Mouse (Mus musculus) layer of hippocampus, adult 18-20 months (tissue): ENCODE measurements around the gene Cdca8. TPM values are rescaled to one million over a fixed set of nuclear protein-coding genes. Genes with fewer than 3 reads are reported as not detected.

ENCODE experiments used
- DNase-seq, 2 experiments: peaks; one replicate each; pipeline ENCODE4 v3.0.0; 2022; ENCODE audit warnings: low spot score in 2 of 2
- total RNA-seq, 2 experiments: library from RNA; stranded (reverse); gene quantifications; 2 replicates each; pipeline ENCODE4 v1.2.3; 2021

Cdca8 gene
- total RNA-seq, 2 experiments from 2014 or later = 1.3 to 1.8 TPM

GRCm38 (mm10) chr4:124957284-124957683, 18.2 kb upstream of the Cdca8 start:
- DNase-seq = no peak

GRCm38 (mm10) chr4:124953546-124953945, 14.4 kb upstream of the Cdca8 start:
- DNase-seq = no peak

- DNase-seq = no peak
Measured at GRCm38 (mm10) chr4:124951036-124951433, 11.9 kb upstream of the Cdca8 start.

- no peak for DNase-seq
Measured at GRCm38 (mm10) chr4:124950181-124951035, 11.3 kb upstream of the Cdca8 start.

- DNase-seq = no peak
Measured at GRCm38 (mm10) chr4:124949488-124949887, 10.4 kb upstream of the Cdca8 start.

GRCm38 (mm10) chr4:124944961-124945360, 5.8 kb upstream of the Cdca8 start:
- DNase-seq = no peak

GRCm38 (mm10) chr4:124943781-124944180, 4.7 kb upstream of the Cdca8 start:
- no peak for DNase-seq

GRCm38 (mm10) chr4:124943022-124943421, 3.9 kb upstream of the Cdca8 start:
- DNase-seq = peak; percentile 56 to 88

GRCm38 (mm10) chr4:124936613-124937471, 2.3 kb downstream of the Cdca8 start, which contains the start of gene 9930104L06Rik:
Gene 9930104L06Rik (plus strand): TSS chr4:124937048.
- peak; percentile 94 to 98 for DNase-seq

GRCm38 (mm10) chr4:124928102-124928501, 11.0 kb downstream of the Cdca8 start:
- DNase-seq = no peak

- peak in 1 of 2 experiments; percentile 35 for DNase-seq
Measured at GRCm38 (mm10) chr4:124905971-124906822, 32.9 kb downstream of the Cdca8 start.

- no peak for DNase-seq
Measured at GRCm38 (mm10) chr4:124905417-124905816, 33.7 kb downstream of the Cdca8 start.

GRCm38 (mm10) chr4:124899906-124900305, 39.2 kb downstream of the Cdca8 start:
- DNase-seq = no peak

GRCm38 (mm10) chr4:124898428-124898827, 40.7 kb downstream of the Cdca8 start:
- no peak for DNase-seq

- DNase-seq = peak in 1 of 2 experiments; percentile 43
Measured at GRCm38 (mm10) chr4:124894508-124895428, 44.3 kb downstream of the Cdca8 start.

- DNase-seq = no peak
Measured at GRCm38 (mm10) chr4:124893769-124894168, 45.3 kb downstream of the Cdca8 start.

GRCm38 (mm10) chr4:124890831-124891230, 48.3 kb downstream of the Cdca8 start:
- peak; percentile 54 to 80 for DNase-seq

GRCm38 (mm10) chr4:124889935-124890334, 49.2 kb downstream of the Cdca8 start:
- DNase-seq = peak in 1 of 2 experiments; percentile 54

GRCm38 (mm10) chr4:124888702-124889101, 50.4 kb downstream of the Cdca8 start:
- DNase-seq = no peak
